Mouse (Mus musculus): ENCODE results near the gene Cers5. TPM values are rescaled to one million over a fixed set of nuclear protein-coding genes. Genes with fewer than 3 reads are reported as not detected.

Cers5 gene
- polyA plus RNA-seq, 1 experiment from 2014 or later: 82.5 TPM

GRCm38 (mm10) chr15:99796735-99797134, 24.1 kb upstream of the Cers5 start:
- no peaks in the 10 kb centered on the region for H3K9me3 ChIP-seq (ENCODE audit: control insufficient read depth, low read length)
- H3K36me3 ChIP-seq (ENCODE audit: control insufficient read depth, insufficient read depth, low read length): no peaks in the 10 kb centered on the region
- WGBS: 27% methylated on average over 9 of the region's 9 CpGs
- no peak overlapping the region for H3K4me3 ChIP-seq (ENCODE audit: low read depth, low read length)
- no peak overlapping the region for H3K9ac ChIP-seq (replicated peaks; ENCODE audit: low read depth, low read length)
- H3K4me2 ChIP-seq (ENCODE audit: low read depth, low read length): no peak overlapping the region
- H3K27me3 ChIP-seq (ENCODE audit: control insufficient read depth, insufficient read depth, low read length): no peaks in the 10 kb centered on the region
- peak; percentile 81 for ATAC-seq (ENCODE audit: low read depth)
- peak overlapping the region; percentile 67; the same call in 1 of the 2 replicates for H3K27ac ChIP-seq (ENCODE audit: low read depth, low read length)
- peaks cover 10% of the 10 kb centered on the region for H3K4me1 ChIP-seq (ENCODE audit: control insufficient read depth, insufficient read depth, low read length)

GRCm38 (mm10) chr15:99796066-99796465, 23.4 kb upstream of the Cers5 start:
- 85% methylated on average over 3 of the region's 3 CpGs for WGBS
- Histone ChIP-seq H3K9me3 (ENCODE audit: control insufficient read depth, low read length) (no peaks in the 10 kb centered on the region), H3K9ac (replicated peaks; ENCODE audit: low read depth, low read length) (no peak overlapping the region), H3K4me1 (ENCODE audit: control insufficient read depth, insufficient read depth, low read length) (peaks cover 10% of the 10 kb centered on the region; the same call in 1 of the 2 replicates), H3K4me2 (ENCODE audit: low read depth, low read length) (no peak overlapping the region), H3K36me3 (ENCODE audit: control insufficient read depth, insufficient read depth, low read length) (no peaks in the 10 kb centered on the region), H3K27me3 (ENCODE audit: control insufficient read depth, insufficient read depth, low read length) (no peaks in the 10 kb centered on the region), H3K27ac (ENCODE audit: low read depth, low read length) (peak overlapping the region; percentile 67; the same call in 1 of the 2 replicates), H3K4me3 (ENCODE audit: low read depth, low read length) (no peak overlapping the region)
- ATAC-seq (ENCODE audit: low read depth): no peak

- peaks cover 8% of the 10 kb centered on the region; the same call in 1 of the 2 replicates for H3K4me1 ChIP-seq (ENCODE audit: control insufficient read depth, insufficient read depth, low read length)
- no peak overlapping the region for H3K4me2 ChIP-seq (ENCODE audit: low read depth, low read length)
- no peak overlapping the region for H3K4me3 ChIP-seq (ENCODE audit: low read depth, low read length)
- H3K36me3 ChIP-seq (ENCODE audit: control insufficient read depth, insufficient read depth, low read length): no peaks in the 10 kb centered on the region
- no peak overlapping the region for H3K9ac ChIP-seq (replicated peaks; ENCODE audit: low read depth, low read length)
- no peaks in the 10 kb centered on the region for H3K27me3 ChIP-seq (ENCODE audit: control insufficient read depth, insufficient read depth, low read length)
- WGBS: 94% methylated on average over 16 of the region's 16 CpGs
- no peak overlapping the region for H3K27ac ChIP-seq (ENCODE audit: low read depth, low read length)
- no peaks in the 10 kb centered on the region for H3K9me3 ChIP-seq (ENCODE audit: control insufficient read depth, low read length)
- no peak for ATAC-seq (ENCODE audit: low read depth)
These were observed 19.6 kb upstream of the Cers5 start for GRCm38 (mm10) chr15:99792221-99792815.

GRCm38 (mm10) chr15:99791003-99791402, 18.3 kb upstream of the Cers5 start:
- H3K4me3 ChIP-seq (ENCODE audit: low read depth, low read length): no peak overlapping the region
- no peak overlapping the region for H3K4me2 ChIP-seq (ENCODE audit: low read depth, low read length)
- no peak overlapping the region for H3K27ac ChIP-seq (ENCODE audit: low read depth, low read length)
- H3K9ac ChIP-seq (replicated peaks; ENCODE audit: low read depth, low read length): no peak overlapping the region
- H3K4me1 ChIP-seq (ENCODE audit: control insufficient read depth, insufficient read depth, low read length): peaks cover 4% of the 10 kb centered on the region; the same call in 1 of the 2 replicates
- WGBS: 80% methylated on average over 3 of the region's 3 CpGs
- H3K9me3 ChIP-seq (ENCODE audit: control insufficient read depth, low read length): no peaks in the 10 kb centered on the region
- H3K27me3 ChIP-seq (ENCODE audit: control insufficient read depth, insufficient read depth, low read length): no peaks in the 10 kb centered on the region
- no peaks in the 10 kb centered on the region for H3K36me3 ChIP-seq (ENCODE audit: control insufficient read depth, insufficient read depth, low read length)
- ATAC-seq (ENCODE audit: low read depth): no peak

- 96% methylated on average over 6 of the region's 6 CpGs for WGBS
- Histone ChIP-seq H3K4me1 (ENCODE audit: control insufficient read depth, insufficient read depth, low read length) (peaks cover 4% of the 10 kb centered on the region; the same call in 1 of the 2 replicates), H3K36me3 (ENCODE audit: control insufficient read depth, insufficient read depth, low read length) (no peaks in the 10 kb centered on the region), H3K9me3 (ENCODE audit: control insufficient read depth, low read length) (no peaks in the 10 kb centered on the region), H3K27me3 (ENCODE audit: control insufficient read depth, insufficient read depth, low read length) (no peaks in the 10 kb centered on the region), H3K9ac (replicated peaks; ENCODE audit: low read depth, low read length) (no peak overlapping the region), H3K4me2 (ENCODE audit: low read depth, low read length) (no peak overlapping the region), H3K4me3 (ENCODE audit: low read depth, low read length) (no peak overlapping the region), H3K27ac (ENCODE audit: low read depth, low read length) (no peak overlapping the region)
- ATAC-seq (ENCODE audit: low read depth): no peak
These were observed 17.8 kb upstream of the Cers5 start for GRCm38 (mm10) chr15:99790464-99790863.

- ATAC-seq (ENCODE audit: low read depth): peak; percentile 77
- peak overlapping the region; percentile 29 for H3K27ac ChIP-seq (ENCODE audit: low read depth, low read length)
- WGBS: 32% methylated on average over 9 of the region's 9 CpGs
- no peak overlapping the region for H3K4me3 ChIP-seq (ENCODE audit: low read depth, low read length)
- H3K4me2 ChIP-seq (ENCODE audit: low read depth, low read length): no peak overlapping the region
- no peaks in the 10 kb centered on the region for H3K36me3 ChIP-seq (ENCODE audit: control insufficient read depth, insufficient read depth, low read length)
- no peaks in the 10 kb centered on the region for H3K9me3 ChIP-seq (ENCODE audit: control insufficient read depth, low read length)
- H3K9ac ChIP-seq (replicated peaks; ENCODE audit: low read depth, low read length): no peak overlapping the region
- H3K27me3 ChIP-seq (ENCODE audit: control insufficient read depth, insufficient read depth, low read length): no peaks in the 10 kb centered on the region
- H3K4me1 ChIP-seq (ENCODE audit: control insufficient read depth, insufficient read depth, low read length): peaks cover 4% of the 10 kb centered on the region; the same call in 1 of the 2 replicates
These were observed 15.0 kb upstream of the Cers5 start for GRCm38 (mm10) chr15:99787625-99788120.

GRCm38 (mm10) chr15:99778677-99779335, 6.1 kb upstream of the Cers5 start:
- H3K4me3 ChIP-seq (ENCODE audit: low read depth, low read length): no peak overlapping the region
- ATAC-seq (ENCODE audit: low read depth): no peak
- no peak overlapping the region for H3K4me2 ChIP-seq (ENCODE audit: low read depth, low read length)
- no peaks in the 10 kb centered on the region for H3K4me1 ChIP-seq (ENCODE audit: control insufficient read depth, insufficient read depth, low read length)
- H3K9me3 ChIP-seq (ENCODE audit: control insufficient read depth, low read length): no peaks in the 10 kb centered on the region
- WGBS: 92% methylated on average over 16 of the region's 16 CpGs
- H3K9ac ChIP-seq (replicated peaks; ENCODE audit: low read depth, low read length): no peak overlapping the region
- no peaks in the 10 kb centered on the region for H3K27me3 ChIP-seq (ENCODE audit: control insufficient read depth, insufficient read depth, low read length)
- H3K27ac ChIP-seq (ENCODE audit: low read depth, low read length): no peak overlapping the region
- peaks cover 3% of the 10 kb centered on the region for H3K36me3 ChIP-seq (ENCODE audit: control insufficient read depth, insufficient read depth, low read length)

GRCm38 (mm10) chr15:99778148-99778547, 5.5 kb upstream of the Cers5 start:
- no peak overlapping the region for H3K9ac ChIP-seq (replicated peaks; ENCODE audit: low read depth, low read length)
- WGBS: 23% methylated on average over 7 of the region's 7 CpGs
- no peaks in the 10 kb centered on the region for H3K4me1 ChIP-seq (ENCODE audit: control insufficient read depth, insufficient read depth, low read length)
- no peaks in the 10 kb centered on the region for H3K27me3 ChIP-seq (ENCODE audit: control insufficient read depth, insufficient read depth, low read length)
- H3K27ac ChIP-seq (ENCODE audit: low read depth, low read length): no peak overlapping the region
- no peaks in the 10 kb centered on the region for H3K9me3 ChIP-seq (ENCODE audit: control insufficient read depth, low read length)
- H3K4me3 ChIP-seq (ENCODE audit: low read depth, low read length): no peak overlapping the region
- no peak for ATAC-seq (ENCODE audit: low read depth)
- H3K36me3 ChIP-seq (ENCODE audit: control insufficient read depth, insufficient read depth, low read length): peaks cover 3% of the 10 kb centered on the region
- H3K4me2 ChIP-seq (ENCODE audit: low read depth, low read length): no peak overlapping the region

GRCm38 (mm10) chr15:99772925-99773324, 240 bp upstream of the Cers5 start:
- Histone ChIP-seq H3K36me3 (ENCODE audit: control insufficient read depth, insufficient read depth, low read length) (no peaks in the 10 kb centered on the region), H3K4me1 (ENCODE audit: control insufficient read depth, insufficient read depth, low read length) (peaks cover 13% of the 10 kb centered on the region), H3K4me2 (ENCODE audit: low read depth, low read length) (peak overlapping the region; percentile 80), H3K27ac (ENCODE audit: low read depth, low read length) (no peak overlapping the region), H3K4me3 (ENCODE audit: low read depth, low read length) (no peak overlapping the region), H3K9me3 (ENCODE audit: control insufficient read depth, low read length) (no peaks in the 10 kb centered on the region), H3K9ac (replicated peaks; ENCODE audit: low read depth, low read length) (no peak overlapping the region), H3K27me3 (ENCODE audit: control insufficient read depth, insufficient read depth, low read length) (no peaks in the 10 kb centered on the region)
- WGBS: 31% methylated on average over 3 of the region's 3 CpGs
- no peak for ATAC-seq (ENCODE audit: low read depth)
